Mouse (Mus musculus) ES-E14 (cell line): Measurements from ENCODE around the gene Kcnh8. TPM values are rescaled to one million over a fixed set of nuclear protein-coding genes. Genes with fewer than 3 reads are reported as not detected.

Experiments used
- DNase-seq: peaks from one replicate; pipeline ENCODE4 v3.0.0-alpha.2; 2013; ENCODE audit warnings: low read depth, low spot score
- H3K27ac ChIP-seq: 2 replicates; pipeline ENCODE4 v1.5.1; 2012; ENCODE audit warnings: low read depth, mild to moderate bottlenecking, low read length, moderate library complexity, mixed read lengths; ENCODE audit not compliant: poor library complexity, insufficient read depth, severe bottlenecking
- H3K36me3 ChIP-seq: 2 replicates; pipeline ENCODE4 v1.6.1; 2012; ENCODE audit warnings: mild to moderate bottlenecking, low read length, moderate library complexity, mixed read lengths; ENCODE audit not compliant: control insufficient read depth, poor library complexity, insufficient read depth, severe bottlenecking
- H3K4me1 ChIP-seq, 2 experiments: fragments of 150-350 bp in 1 of 2; sonication (generic) in 1 of 2; 2 replicates each; pipeline ENCODE4 v1.6.1; 2012; ENCODE audit warnings: low read length in 2 of 2, mild to moderate bottlenecking in 1 of 2, mixed read lengths in 1 of 2; ENCODE audit not compliant: control insufficient read depth in 2 of 2, insufficient read depth in 2 of 2, poor library complexity in 1 of 2
- H3K4me3 ChIP-seq, 2 experiments: fragments of 150-350 bp in 1 of 2; sonication (generic) in 1 of 2; 2 replicates each; pipeline ENCODE4 v1.5.1; 2012; ENCODE audit warnings: low read length in 2 of 2, low read depth in 1 of 2, mild to moderate bottlenecking in 1 of 2, mixed read lengths in 1 of 2; ENCODE audit not compliant: insufficient read depth in 1 of 2, poor library complexity in 1 of 2, severe bottlenecking in 1 of 2
- H3K9ac ChIP-seq: 2 replicates; pipeline ENCODE4 v1.6.1; 2012; ENCODE audit warnings: low read depth, mild to moderate bottlenecking, low read length, mixed read lengths; ENCODE audit not compliant: poor library complexity, insufficient read depth, severe bottlenecking
- H3K9me3 ChIP-seq: fragments of 150-350 bp; sonication (generic); 2 replicates; pipeline ENCODE4 v1.6.1; 2012; ENCODE audit warnings: low read depth, mild to moderate bottlenecking, low read length; ENCODE audit not compliant: control insufficient read depth, insufficient read depth
- CHD2 ChIP-seq: IDR thresholded peaks from 2 replicates; pipeline ENCODE4 v1.6.1; 2014; ENCODE audit warnings: mild to moderate bottlenecking, low read depth, low read length, inconsistent platforms
- HCFC1 ChIP-seq: IDR thresholded peaks from 2 replicates; pipeline ENCODE4 v1.6.1; 2012; ENCODE audit warnings: low read length, inconsistent platforms, borderline replicate concordance; ENCODE audit not compliant: insufficient read depth
- MAFK ChIP-seq: IDR thresholded peaks from 2 replicates; pipeline ENCODE4 v1.6.1; 2014; ENCODE audit warnings: mild to moderate bottlenecking, low read depth, low read length, inconsistent platforms; ENCODE audit not compliant: insufficient read depth
- ZC3H11A ChIP-seq: IDR thresholded peaks from 2 replicates; pipeline ENCODE4 v1.6.1; 2012; ENCODE audit warnings: low read depth, mild to moderate bottlenecking, inconsistent platforms, low read length, borderline replicate concordance
- ZNF384 ChIP-seq: IDR thresholded peaks from 2 replicates; pipeline ENCODE4 v1.6.1; 2012; ENCODE audit warnings: low read depth, low read length, inconsistent platforms
- in situ Hi-C, 2 experiments: fragments of 600-800 bp; cut with MboI; formaldehyde crosslinking; loops; one replicate each; pipeline ENCODE4 v1.15.1; 2025; ENCODE audit warnings: low sequenced_read_pairs in 2 of 2, inconsistent platforms in 1 of 2; ENCODE audit not compliant: unreplicated experiment in 2 of 2
- total RNA-seq: library from RNA; depleted of rRNA; stranded (reverse); fragments of 300-350 nt; gene quantifications from 2 replicates; pipeline ENCODE4 v1.2.3, GENCODE M21; 2012

Kcnh8 gene
- total RNA-seq, 1 experiment = 0.18 TPM

DNA sequence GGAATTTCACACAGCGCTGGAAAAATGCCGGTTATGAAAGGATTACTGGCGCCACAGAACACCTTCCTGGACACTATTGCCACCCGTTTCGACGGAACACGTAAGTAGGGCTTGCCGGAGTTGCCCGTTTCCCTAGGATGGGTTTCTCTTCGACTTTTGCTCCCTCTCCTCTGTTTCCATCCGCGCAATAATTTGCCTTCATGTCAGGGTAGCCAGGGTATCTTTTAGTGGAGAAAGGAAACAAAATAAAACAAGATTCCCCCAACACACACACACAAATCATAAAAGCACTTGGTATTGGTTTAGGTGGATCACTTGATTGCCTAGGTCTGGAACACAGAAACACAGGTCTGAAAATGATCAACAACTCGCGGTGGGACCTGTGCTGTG, 267 bp downstream of the Kcnh8 start:
- TF ChIP-seq MAFK (no peak), ZNF384 (no peak), HCFC1 (no peak), ZC3H11A (no peak), CHD2 (no peak)
- no peaks in the 10 kb centered on the region for H3K9me3 ChIP-seq
- H3K4me1 ChIP-seq = no peaks in the 10 kb centered on the region
- no peak overlapping the region for H3K9ac ChIP-seq
- H3K27ac ChIP-seq = no peak overlapping the region
- in situ Hi-C loops = no loop called here
- H3K36me3 ChIP-seq = no peaks in the 10 kb centered on the region
- DNase-seq = no peak
- peak overlapping the region; percentile 65 to 92; a peak in 3 of 4 replicates for H3K4me3 ChIP-seq

DNA sequence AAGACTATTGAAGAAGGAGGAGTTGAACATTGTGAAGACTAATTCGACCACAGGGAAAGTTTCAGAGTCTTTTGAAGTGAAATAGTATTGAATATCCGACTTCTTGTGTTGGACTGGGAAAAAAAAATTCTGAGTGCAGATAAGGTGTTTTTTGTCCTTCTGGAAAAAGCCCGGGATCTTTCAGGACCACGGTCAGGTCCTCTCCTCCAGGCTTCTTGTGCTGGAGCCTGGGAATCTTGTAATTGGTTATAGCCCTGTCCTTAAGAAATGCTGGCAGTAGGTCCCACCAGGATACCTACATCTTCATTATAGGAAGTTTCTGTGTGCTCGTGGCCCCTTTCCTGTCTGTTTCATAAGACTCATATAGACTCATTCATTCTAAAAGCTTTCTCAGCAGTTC, 902 bp downstream of the Kcnh8 start:
- H3K9ac ChIP-seq = no peak overlapping the region
- no peak overlapping the region for H3K4me3 ChIP-seq
- in situ Hi-C loops = no loop called here
- H3K36me3 ChIP-seq = no peaks in the 10 kb centered on the region
- DNase-seq = peak; percentile 50
- H3K27ac ChIP-seq = no peak overlapping the region
- H3K9me3 ChIP-seq = no peaks in the 10 kb centered on the region
- H3K4me1 ChIP-seq = no peaks in the 10 kb centered on the region
- TF ChIP-seq CHD2 = no peak
- TF ChIP-seq HCFC1 = no peak
- TF ChIP-seq ZC3H11A = no peak
- no peak for TF ChIP-seq MAFK
- no peak for TF ChIP-seq ZNF384

DNA sequence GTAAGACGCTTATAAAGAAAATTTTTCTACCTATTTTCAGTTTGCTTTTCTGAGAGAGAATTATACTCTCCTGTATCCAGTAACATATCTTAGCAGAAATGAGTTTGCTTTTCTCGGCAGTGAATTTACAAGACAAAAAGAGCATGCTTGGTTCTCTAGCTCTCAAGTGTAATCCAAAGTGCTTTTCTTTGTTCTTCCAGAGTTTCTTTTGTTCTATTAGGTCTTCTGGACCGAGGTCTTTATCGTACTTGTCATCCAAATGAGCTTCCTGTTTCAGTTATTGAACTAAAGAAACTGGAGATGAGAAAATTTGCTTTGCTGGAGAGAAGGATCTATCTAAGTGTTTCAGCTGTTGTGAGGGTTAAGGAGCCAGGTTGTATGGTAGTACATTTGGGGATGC, 8.9 kb downstream of the Kcnh8 start:
- Histone ChIP-seq H3K9ac (no peak overlapping the region), H3K9me3 (no peaks in the 10 kb centered on the region), H3K36me3 (no peaks in the 10 kb centered on the region), H3K4me1 (peaks cover 2 to 5% of the 10 kb centered on the region in 2 experiments; a peak in 1 of 4 replicates), H3K27ac (no peak overlapping the region), H3K4me3 (no peak overlapping the region)
- DNase-seq = no peak
- in situ Hi-C loops = no loop called here
- TF ChIP-seq MAFK (no peak), HCFC1 (no peak), CHD2 (no peak), ZNF384 (no peak), ZC3H11A (no peak)

DNA sequence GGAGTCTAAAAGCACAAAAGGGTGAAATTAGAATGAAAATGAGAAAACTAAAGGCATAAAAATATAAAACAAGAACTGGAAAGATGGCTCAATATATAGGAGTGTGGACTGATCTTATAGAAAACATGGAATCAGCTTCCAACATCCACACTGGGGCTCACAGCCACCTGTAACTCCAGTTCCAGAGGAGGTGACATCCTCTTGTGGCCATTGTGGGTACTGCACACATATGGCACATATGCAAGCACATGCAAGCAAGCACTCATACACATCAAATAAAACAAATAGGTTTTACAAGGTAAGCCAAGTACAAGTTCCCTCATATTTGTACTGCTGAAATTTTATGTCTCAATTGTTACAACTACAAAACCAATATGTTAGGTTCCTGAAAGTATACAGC, 46.7 kb downstream of the Kcnh8 start:
- H3K9ac ChIP-seq = no peak overlapping the region
- H3K4me1 ChIP-seq = no peaks in the 10 kb centered on the region
- no peak overlapping the region for H3K27ac ChIP-seq
- no peaks in the 10 kb centered on the region for H3K36me3 ChIP-seq
- no peaks in the 10 kb centered on the region for H3K9me3 ChIP-seq
- DNase-seq = peak; percentile 56
- H3K4me3 ChIP-seq = no peak overlapping the region
- in situ Hi-C loops = no loop called here
- no peak for TF ChIP-seq CHD2
- peak; percentile 83 for TF ChIP-seq ZC3H11A

GRCm38 (mm10) chr17:52691988-52692387, 89.5 kb downstream of the Kcnh8 start:
- no peaks in the 10 kb centered on the region for H3K9me3 ChIP-seq
- DNase-seq = no peak
- H3K36me3 ChIP-seq = no peaks in the 10 kb centered on the region
- H3K4me3 ChIP-seq = no peak overlapping the region
- H3K4me1 ChIP-seq = no peaks in the 10 kb centered on the region
- no peak overlapping the region for H3K9ac ChIP-seq
- TF ChIP-seq CHD2 (no peak), ZNF384 (no peak), HCFC1 (no peak), MAFK (no peak), ZC3H11A (no peak)
- in situ Hi-C loops = no loop called here
- H3K27ac ChIP-seq = no peak overlapping the region
